Mouse (Mus musculus): ENCODE results near the gene Acta1. TPM values are rescaled to one million over a fixed set of nuclear protein-coding genes. Genes with fewer than 3 reads are reported as not detected.

Gene Acta1
- total RNA-seq, 2 experiments from 2014 or later = 6.5 to 7.1 TPM

DNA sequence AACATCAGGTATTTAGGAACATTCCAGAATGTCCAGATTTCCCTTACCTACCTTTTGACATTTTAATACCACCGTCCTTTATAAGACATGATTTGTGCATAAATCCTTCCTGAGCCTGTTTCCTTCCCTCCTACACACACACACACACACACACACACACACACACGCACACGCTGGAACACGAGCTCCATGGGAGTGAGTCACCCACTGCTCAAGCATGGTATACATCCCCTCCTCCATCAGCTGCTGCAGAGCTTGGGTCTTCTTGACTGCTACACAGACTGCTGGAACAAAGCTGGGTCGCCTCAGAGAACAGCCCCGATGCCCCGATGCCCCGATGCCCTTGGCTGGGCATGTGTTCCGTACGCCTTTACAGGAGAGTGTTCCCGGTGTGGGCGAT, 48.0 kb downstream of the Acta1 start:
- no peak for DNase-seq (ENCODE audit: low spot score in 2 of 2)

DNA sequence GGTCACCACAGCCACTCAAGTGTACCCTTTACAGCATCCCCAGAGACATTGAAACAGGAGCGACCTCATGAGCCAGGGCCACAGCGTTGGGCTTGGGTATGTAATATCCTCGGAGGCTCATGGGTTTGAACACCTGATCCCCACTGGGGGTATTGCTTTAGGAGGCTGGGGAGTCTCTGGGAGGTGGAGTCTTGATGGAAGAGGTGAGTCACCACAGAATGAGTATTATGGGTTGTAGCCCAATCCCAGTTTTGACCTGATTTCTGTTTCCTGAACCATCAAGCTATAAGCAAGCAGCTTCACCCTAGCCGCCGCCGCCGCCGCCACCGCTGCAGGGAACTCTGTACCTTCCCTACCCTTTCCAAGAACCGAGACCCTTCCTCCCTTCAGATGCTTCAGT, 48.6 kb downstream of the Acta1 start:
- no peak for DNase-seq (ENCODE audit: low spot score in 2 of 2)

DNA sequence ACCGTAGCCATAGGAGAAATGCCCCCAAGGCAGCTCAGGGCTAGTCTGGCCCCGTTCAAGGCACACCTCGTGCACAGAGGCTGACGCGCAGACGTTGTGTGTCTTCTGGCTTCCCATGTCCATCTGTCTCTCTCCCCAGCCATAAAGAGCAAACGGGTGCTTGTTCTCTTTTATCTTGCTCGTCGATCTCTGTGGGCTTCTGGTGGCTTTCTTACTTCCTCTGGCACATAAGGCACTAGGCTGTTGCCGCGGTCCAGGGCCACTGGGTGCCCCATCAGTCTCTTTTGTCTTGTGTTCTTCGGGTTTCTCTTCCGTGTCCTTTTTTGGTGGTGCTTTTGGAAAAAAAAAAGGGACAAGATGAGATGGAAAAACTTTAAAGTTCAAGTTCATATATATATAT, 49.4 kb downstream of the Acta1 start:
- DNase-seq (ENCODE audit: low spot score in 2 of 2) = no peak

DNA sequence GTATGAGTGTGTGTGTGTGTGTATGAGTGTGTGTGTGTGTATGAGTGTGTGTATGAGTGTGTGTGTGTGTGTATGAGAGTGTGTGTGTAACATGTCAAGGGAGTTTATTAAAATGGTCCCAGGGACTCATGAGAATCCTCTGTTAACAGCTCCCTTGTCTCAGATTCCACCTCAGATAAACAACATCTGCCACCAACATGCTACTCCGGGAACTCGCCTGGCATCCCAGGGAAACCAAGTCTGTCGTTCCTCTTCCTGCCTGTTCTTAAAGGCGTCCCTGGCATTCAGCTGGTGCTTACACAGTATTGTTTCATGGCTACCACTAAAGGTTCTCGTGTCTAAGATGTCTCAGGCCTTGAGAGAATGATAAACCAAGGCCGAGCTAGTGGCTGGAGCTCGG, 50.2 kb downstream of the Acta1 start:
- peak in 1 of 2 experiments; percentile 40 for DNase-seq (ENCODE audit: low spot score in 2 of 2)

DNA sequence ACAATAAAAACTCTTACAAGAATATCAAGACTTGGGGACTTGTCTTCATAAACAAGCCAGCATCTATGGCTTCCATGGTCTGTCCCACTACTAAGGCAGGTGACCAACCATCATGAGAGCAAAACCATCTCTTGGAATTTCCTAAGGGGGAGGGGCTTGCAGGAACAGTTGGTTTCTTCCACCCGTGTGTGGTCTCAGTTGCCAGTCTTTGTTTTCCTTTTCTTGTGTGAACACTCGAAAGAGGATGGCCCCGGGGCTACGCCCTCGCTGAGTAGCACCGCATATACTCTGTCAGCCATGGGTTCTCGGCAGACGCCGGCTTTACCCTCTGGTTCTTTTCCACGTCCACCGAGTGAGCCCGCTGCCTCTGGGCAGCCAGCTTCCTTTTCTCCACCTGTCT, 52.5 kb downstream of the Acta1 start:
- DNase-seq (ENCODE audit: low spot score in 2 of 2) = no peak

Other genes starting within 250 kb of the Acta1 start
- gene Rhou, start 240.8 kb downstream of the Acta1 start, total RNA-seq (2021) = 10 to 100 TPM; 44.7 to 46.3 TPM
- 10 to 100 TPM; 45.5 to 46.8 TPM for gene Rab4a, start 88.8 kb downstream of the Acta1 start, total RNA-seq (2021)
- 10 to 100 TPM; 57.1 to 62.6 TPM for gene Ccsap, start 34.5 kb downstream of the Acta1 start, total RNA-seq (2021)
- 10 to 100 TPM; 22.2 to 23.8 TPM for gene Nup133, start 54.5 kb upstream of the Acta1 start, total RNA-seq (2021)
- 10 to 100 TPM; 18.3 to 19.1 TPM for gene Abcb10, start 88.4 kb upstream of the Acta1 start, total RNA-seq (2021)
- gene Taf5l, start 126.6 kb upstream of the Acta1 start, total RNA-seq (2021) = 10 to 100 TPM; 19.5 to 21.3 TPM
- 10 to 100 TPM; 11.4 to 13.3 TPM for gene Urb2, start 126.8 kb upstream of the Acta1 start, total RNA-seq (2021)

Measured in layer of hippocampus, postnatal 14 days (tissue).